Mouse (Mus musculus) macrophage (primary cell): Measurements from ENCODE around the gene 1110051M20Rik. TPM values are rescaled to one million over a fixed set of nuclear protein-coding genes. Genes with fewer than 3 reads are reported as not detected.
"Not testable (repeated sequence)": the region's sequence is repeated elsewhere in the genome, so short reads cannot be mapped to it uniquely, and the experiment has no call there.

Source experiments
- H3K27ac ChIP-seq: fragments of 350-480 bp; formaldehyde crosslinking; 2 replicates; pipeline ENCODE4 v1.9.0; 2021
- H3K36me3 ChIP-seq: fragments of 350-480 bp; formaldehyde crosslinking; 2 replicates; pipeline ENCODE4 v1.9.0; 2021; ENCODE audit errors: inconsistent target
- H3K4me3 ChIP-seq: fragments of 350-480 bp; formaldehyde crosslinking; 2 replicates; pipeline ENCODE4 v1.9.0; 2021; ENCODE audit errors: inconsistent target
- H3K79me2 ChIP-seq: fragments of 350-480 bp; formaldehyde crosslinking; 2 replicates; pipeline ENCODE4 v1.9.0; 2021; ENCODE audit errors: inconsistent target
- WGBS: methylation state at CpG from one replicate; pipeline ENCODE4 v1.1.7; 2026; ENCODE audit warnings: inconsistent platforms; ENCODE audit not compliant: missing documents; 5-methylcytosine and 5-hydroxymethylcytosine counted together
- polyA plus RNA-seq: library from polyadenylated mRNA; stranded (reverse); fragments of 250-400 nt; gene quantifications from 3 replicates; pipeline ENCODE4 v1.2.4, GENCODE M21; 2018; ENCODE audit warnings: inconsistent platforms

1110051M20Rik gene
- polyA plus RNA-seq, 1 experiment from 2014 or later = 5.0 TPM

DNA sequence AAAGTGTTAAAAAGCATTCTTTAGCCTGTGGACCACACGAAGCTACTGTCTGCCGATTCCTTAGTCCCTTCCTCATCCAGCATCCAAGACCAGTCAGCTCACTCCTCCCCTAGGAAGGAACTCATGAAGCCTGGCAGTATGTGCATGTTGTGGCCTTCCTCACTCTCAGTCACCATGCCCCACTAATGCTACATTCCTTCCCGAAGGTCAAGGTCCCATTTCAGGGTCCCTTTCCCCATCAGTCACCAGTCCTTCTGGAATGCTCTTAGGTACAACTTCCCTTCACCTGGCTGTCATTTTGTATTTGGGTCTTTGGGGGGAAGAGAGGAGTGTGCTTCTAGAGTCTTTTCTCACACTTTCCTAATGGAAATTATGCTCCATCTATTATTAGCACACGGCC, 192.5 kb downstream of the 1110051M20Rik start:
- H3K27ac ChIP-seq = no peak overlapping the region
- no peaks in the 10 kb centered on the region for H3K79me2 ChIP-seq
- H3K4me3 ChIP-seq = no peak overlapping the region
- H3K36me3 ChIP-seq = no peaks in the 10 kb centered on the region
- WGBS = 87% methylated on average over 4 of the region's 4 CpGs

DNA sequence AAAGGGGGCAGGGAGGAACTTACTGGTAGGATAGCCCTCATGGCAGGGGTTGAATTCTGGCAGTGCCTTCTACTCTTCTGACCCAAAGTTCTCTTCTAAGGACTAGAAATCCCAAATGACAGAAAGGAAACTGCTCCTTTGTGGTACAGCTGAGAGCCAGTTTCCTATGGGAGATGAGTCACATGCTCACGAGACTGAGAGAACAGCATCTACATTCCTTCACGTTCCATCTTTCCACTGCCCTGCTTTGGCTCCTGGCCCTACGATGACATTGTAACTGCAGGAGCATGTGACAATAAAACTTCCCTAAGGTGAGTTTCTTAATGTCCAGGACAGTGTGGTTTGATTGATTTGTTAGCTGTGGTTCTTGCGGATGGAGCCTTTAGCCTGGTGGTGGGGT, 196.1 kb downstream of the 1110051M20Rik start:
- 88% methylated on average over 4 of the region's 4 CpGs for WGBS
- H3K36me3 ChIP-seq = no peaks in the 10 kb centered on the region
- no peak overlapping the region for H3K27ac ChIP-seq
- H3K79me2 ChIP-seq = no peaks in the 10 kb centered on the region
- H3K4me3 ChIP-seq = no peak overlapping the region

DNA sequence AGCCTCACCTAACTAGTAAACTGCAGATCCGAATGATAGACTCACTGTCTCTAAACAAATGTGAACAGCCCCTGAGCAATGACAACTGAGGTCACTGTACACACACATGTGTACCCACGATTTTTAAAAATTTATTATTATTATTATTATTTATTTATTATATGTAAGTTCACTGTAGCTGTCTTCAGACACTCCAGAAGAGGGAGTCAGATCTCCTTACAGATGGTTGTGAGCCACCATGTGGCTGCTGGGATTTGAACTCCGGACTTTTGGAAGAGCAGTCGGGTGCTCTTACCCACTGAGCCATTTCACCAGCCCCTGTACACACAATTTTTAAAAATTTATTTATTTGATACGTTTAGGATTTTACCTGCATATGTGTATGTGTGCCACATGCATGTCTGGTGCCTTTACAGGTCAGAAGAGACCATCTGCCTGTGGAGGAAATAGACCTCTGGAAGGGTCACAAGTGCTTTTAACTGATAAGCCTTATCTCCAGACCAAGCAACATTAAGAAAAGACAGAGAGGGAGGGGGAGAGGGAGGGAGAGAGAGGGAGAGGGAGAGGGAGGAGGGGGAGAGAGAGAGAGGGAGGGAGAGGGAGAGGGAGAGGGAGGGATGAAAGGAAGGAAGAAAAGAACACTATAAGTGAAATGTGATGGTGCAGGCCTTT, 199.8 kb downstream of the 1110051M20Rik start:
- WGBS = 79% methylated on average over 3 of the region's 5 CpGs
- H3K27ac ChIP-seq = no peak overlapping the region

DNA sequence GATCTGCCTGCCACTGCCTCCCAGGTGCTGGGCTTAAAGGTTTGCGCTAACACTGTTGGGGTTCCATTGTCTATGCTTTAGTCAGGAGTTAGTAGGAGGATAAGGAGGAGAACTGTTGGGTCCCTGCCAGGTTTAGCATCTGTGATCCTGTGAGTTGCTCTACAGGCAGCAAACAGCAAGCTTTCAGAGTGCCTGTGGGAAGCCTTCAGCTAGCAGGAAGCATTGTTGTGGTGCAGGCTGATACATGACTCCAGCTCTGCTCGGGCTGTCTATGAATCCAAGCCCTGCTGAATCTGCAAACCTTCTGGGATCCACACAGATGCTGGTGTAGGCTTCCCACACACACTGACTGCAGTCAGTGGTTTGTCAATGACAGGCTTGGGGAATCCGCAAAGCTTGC, 201.1 kb downstream of the 1110051M20Rik start:
- H3K36me3 ChIP-seq = no peaks in the 10 kb centered on the region
- H3K4me3 ChIP-seq = no peak overlapping the region
- H3K79me2 ChIP-seq = no peaks in the 10 kb centered on the region
- no peak overlapping the region for H3K27ac ChIP-seq
- WGBS = 88% methylated on average over 3 of the region's 3 CpGs

More for the DNA sequence above, 199.8 kb downstream of the 1110051M20Rik start:
- H3K36me3 ChIP-seq = no peaks in the 10 kb centered on the region
- H3K4me3 ChIP-seq = no peak overlapping the region
- no peaks in the 10 kb centered on the region for H3K79me2 ChIP-seq

DNA sequence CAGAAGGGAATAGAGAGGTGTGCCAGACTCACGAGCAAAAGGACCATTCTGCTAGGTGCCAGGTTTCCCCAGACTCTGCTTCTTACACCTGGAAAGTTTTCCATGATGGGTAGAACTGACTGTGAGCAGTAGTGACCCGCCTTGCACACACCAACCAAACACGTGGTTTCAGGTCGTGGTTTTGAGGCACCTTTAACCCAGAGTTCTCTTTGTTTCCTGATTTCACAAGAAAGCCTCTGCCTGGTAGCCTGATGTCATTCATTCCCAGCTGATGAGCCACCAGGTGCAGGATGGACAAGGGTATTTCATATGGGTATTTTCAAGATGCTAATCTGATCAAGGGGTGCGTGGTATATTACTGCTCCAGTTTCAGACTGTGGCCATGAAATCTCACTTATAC, 202.0 kb downstream of the 1110051M20Rik start:
- Histone ChIP-seq H3K36me3 (no peaks in the 10 kb centered on the region), H3K79me2 (no peaks in the 10 kb centered on the region), H3K4me3 (no peak overlapping the region), H3K27ac (no peak overlapping the region)
- 51% methylated on average over 5 of the region's 5 CpGs for WGBS

DNA sequence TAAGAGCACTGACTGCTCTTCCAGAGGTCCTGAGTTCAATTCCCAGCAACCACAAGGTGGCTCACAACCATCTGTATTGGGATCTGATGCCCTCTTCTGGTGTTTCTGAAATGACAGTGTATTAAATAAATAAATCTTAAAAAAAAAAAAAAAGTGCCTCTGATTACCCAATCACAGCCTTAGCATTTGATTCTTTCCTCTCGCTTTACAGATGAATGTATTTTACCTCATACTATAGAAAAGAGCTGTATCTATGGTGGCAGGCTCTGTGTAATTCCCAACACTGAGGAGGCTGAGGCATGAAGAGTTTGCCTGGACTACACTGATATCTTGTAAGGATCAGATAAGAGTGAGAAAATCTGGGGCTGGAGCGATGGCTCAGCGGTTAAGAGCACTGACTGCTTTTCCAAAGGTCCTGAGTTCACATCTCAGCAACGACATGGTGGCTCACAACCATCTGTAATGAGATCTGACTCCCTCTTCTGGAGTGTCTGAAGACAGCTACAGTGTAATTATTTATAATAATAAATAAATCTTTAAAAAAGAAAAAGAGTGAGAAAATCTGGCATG, 206.9 kb downstream of the 1110051M20Rik start:
- Histone ChIP-seq H3K4me3 (peak overlapping the region; percentile 70), H3K27ac (peak overlapping the region; percentile 67)
- H3K79me2 ChIP-seq, H3K36me3 ChIP-seq: not testable (repeated sequence)
- WGBS = 23% methylated on average over 4 of the region's 4 CpGs

DNA sequence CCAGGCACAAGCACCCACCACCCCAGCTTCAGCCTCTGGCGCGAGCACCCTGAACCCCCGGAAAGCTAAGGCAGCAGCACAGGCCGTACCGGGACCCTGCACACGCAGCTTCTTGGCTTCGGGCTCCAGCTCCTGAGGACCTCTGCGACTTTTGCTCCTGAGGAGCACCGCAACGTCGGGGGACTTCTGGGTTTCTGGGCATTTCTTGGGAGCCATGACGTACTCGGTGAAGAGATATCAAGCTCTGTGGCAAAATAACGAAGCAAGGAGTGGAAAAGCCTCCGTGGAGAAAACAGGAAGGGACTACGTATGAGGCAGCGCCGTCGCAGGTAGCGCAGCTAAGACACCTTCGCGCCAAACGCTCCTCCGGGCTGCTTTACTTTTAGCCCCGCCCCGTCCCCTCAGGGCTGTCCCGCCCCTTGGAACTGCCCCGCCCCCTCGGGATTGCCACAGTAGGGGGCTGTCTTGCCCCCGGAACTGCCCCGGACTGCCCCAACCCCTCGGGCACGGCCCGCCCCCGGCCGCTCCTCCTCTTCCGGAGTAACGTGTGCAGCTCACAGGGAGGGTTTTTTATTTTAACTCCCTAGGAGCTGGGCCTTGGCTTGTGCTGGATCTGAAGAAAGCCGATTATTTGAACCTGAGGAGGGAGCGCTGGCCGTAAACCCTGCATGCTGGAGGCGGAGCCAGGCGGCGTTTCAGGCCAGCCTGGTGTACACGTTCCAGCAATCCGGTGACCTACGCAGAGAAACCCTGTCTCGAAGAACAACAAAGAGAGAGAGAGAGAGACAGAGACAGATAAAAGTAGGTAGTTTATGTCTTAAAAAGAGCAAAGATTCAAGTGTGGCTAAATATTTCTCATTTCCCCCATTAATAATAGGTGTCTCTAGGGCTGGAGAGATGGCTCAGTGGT, 207.6 kb downstream of the 1110051M20Rik start, which contains the start of gene Ddb2:
Gene Ddb2 (minus strand): TSS at position 382 of the 910 bp plus-strand sequence.
- H3K36me3 ChIP-seq = peaks cover 4% of the 10 kb centered on the region; the same call in 1 of the 2 replicates
- WGBS = under 1% methylated on average over 48 of the region's 48 CpGs
- H3K27ac ChIP-seq = peak within 1 kb of the TSS; percentile 67
- H3K79me2 ChIP-seq = no peaks in the 10 kb centered on the region
- H3K4me3 ChIP-seq = peak within 1 kb of the TSS; percentile 70

DNA sequence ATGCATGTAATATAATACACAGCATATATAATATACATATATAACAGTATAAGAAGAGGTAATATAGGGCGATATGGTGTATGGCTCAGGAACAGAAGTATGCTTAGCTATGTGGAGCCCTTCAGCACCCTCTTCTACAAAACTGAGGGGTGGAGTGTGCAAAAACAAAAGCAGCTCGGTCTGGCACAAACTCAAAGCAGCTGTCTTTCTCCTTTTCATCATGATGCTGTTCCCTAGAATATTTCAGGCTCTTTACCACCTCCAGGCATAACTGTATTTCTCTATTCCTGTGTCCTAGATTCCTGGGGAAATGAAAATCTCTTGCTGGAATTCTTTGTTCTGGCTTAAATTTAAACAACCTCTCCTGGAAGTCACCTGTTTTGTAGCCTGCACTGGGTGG, 214.8 kb downstream of the 1110051M20Rik start:
- Histone ChIP-seq H3K27ac (no peak overlapping the region), H3K4me3 (no peak overlapping the region), H3K36me3 (peaks cover 4% of the 10 kb centered on the region; the same call in 1 of the 2 replicates), H3K79me2 (no peaks in the 10 kb centered on the region)
- WGBS = 84% methylated on average over 2 of the region's 2 CpGs

Other genes starting within 250 kb of the 1110051M20Rik start
- 28.4 to 67.5 TPM (median 35.9 TPM) in 3 replicates for gene Nr1h3, start 241.9 kb downstream of the 1110051M20Rik start, polyA plus RNA-seq
- gene Acp2, start 241.8 kb downstream of the 1110051M20Rik start, polyA plus RNA-seq = 154 to 178 TPM (median 169 TPM) in 3 replicates
- 1.8 to 5.3 TPM (median 5.2 TPM) in 3 replicates for gene Ddb2, start 207.7 kb downstream of the 1110051M20Rik start, polyA plus RNA-seq
- gene Pacsin3, start 188.8 kb downstream of the 1110051M20Rik start, polyA plus RNA-seq = 0.36 to 0.87 TPM (median 0.65 TPM) in 3 replicates
- gene Arfgap2, start 179.7 kb downstream of the 1110051M20Rik start, polyA plus RNA-seq = 43.0 to 54.0 TPM (median 48.7 TPM) in 3 replicates
- gene Lrp4, start 12.8 kb upstream of the 1110051M20Rik start, polyA plus RNA-seq = 2.8 to 4.7 TPM (median 3.9 TPM) in 3 replicates
- gene Ckap5, start 82.1 kb upstream of the 1110051M20Rik start, polyA plus RNA-seq = 21.7 to 29.7 TPM (median 26.2 TPM) in 3 replicates
- not detected in 3 replicates for gene F2, start 191.7 kb upstream of the 1110051M20Rik start, polyA plus RNA-seq
- 7.1 to 9.6 TPM (median 7.2 TPM) in 3 replicates for gene Zfp408, start 205.1 kb upstream of the 1110051M20Rik start, polyA plus RNA-seq
- gene Arhgap1, start 205.2 kb upstream of the 1110051M20Rik start, polyA plus RNA-seq = 71.8 to 86.9 TPM (median 78.6 TPM) in 3 replicates